Mouse (Mus musculus) gastrocnemius, adult 2 months (tissue): Measurements from ENCODE around the gene Mmp20. TPM values are rescaled to one million over a fixed set of nuclear protein-coding genes. Genes with fewer than 3 reads are reported as not detected.

ENCODE experiments used
- DNase-seq: peaks from one replicate; pipeline ENCODE4 v3.0.0; 2022
- H3K27ac ChIP-seq: fragments of 200-600 bp; 2 replicates; pipeline ENCODE4 v1.8.1; 2022; ENCODE audit warnings: mild to moderate bottlenecking
- H3K4me3 ChIP-seq: fragments of 200-600 bp; 2 replicates; pipeline ENCODE4 v1.8.1; 2022; ENCODE audit warnings: mild to moderate bottlenecking, moderate library complexity
- CTCF ChIP-seq: fragments of 200-600 bp; IDR thresholded peaks from 2 replicates; pipeline ENCODE4 v1.8.1; 2022; ENCODE audit warnings: antibody characterized with exemption, mild to moderate bottlenecking, moderate library complexity
- intact Hi-C: fragments of 180-260 bp; cut with DNase I; formaldehyde crosslinking; loops from one replicate; pipeline ENCODE4 v1.15.1; 2025
- total RNA-seq, 2 experiments: library from RNA; stranded (reverse); gene quantifications; 2 replicates each; pipeline ENCODE4 v1.2.3; 2021

Mmp20 gene
- total RNA-seq, 2 experiments from 2014 or later: not detected

- peak; percentile 78 for TF ChIP-seq CTCF
- H3K27ac ChIP-seq: no peak overlapping the region
- no peak overlapping the region for H3K4me3 ChIP-seq
- intact Hi-C loops: loop anchor here (1.0 to 10.0 kb wide), 4 partner anchors 143 to 491 kb away; no protein-coding TSS in a partner anchor
- no peak for DNase-seq
These were observed 86.3 kb downstream of the Mmp20 start for GRCm38 (mm10) chr9:7714062-7714907.

- DNase-seq: no peak
- H3K27ac ChIP-seq: no peak overlapping the region
- TF ChIP-seq CTCF: no peak
- intact Hi-C loops: loop anchor here (1.0 to 10.0 kb wide), 4 partner anchors 142 to 490 kb away; no protein-coding TSS in a partner anchor
- H3K4me3 ChIP-seq: no peak overlapping the region
These were observed 86.8 kb downstream of the Mmp20 start for GRCm38 (mm10) chr9:7714908-7715175.

GRCm38 (mm10) chr9:7721543-7721942 is 93.5 kb downstream of the Mmp20 start:
- DNase-seq: no peak
- H3K4me3 ChIP-seq: no peak overlapping the region
- TF ChIP-seq CTCF: no peak
- intact Hi-C loops: no loop called here
- H3K27ac ChIP-seq: no peak overlapping the region

Other genes starting within 250 kb of the Mmp20 start
- not detected for gene Mmp1b, start 240.2 kb upstream of the Mmp20 start, total RNA-seq
- under 1 TPM in 1 of 2 experiments, not detected in 1; 0.20 TPM for gene Mmp3, start 182.4 kb upstream of the Mmp20 start, total RNA-seq
- not detected for gene Mmp10, start 125.9 kb upstream of the Mmp20 start, total RNA-seq
- gene Mmp8, start 69.8 kb upstream of the Mmp20 start, total RNA-seq: not detected
- under 1 TPM in 1 of 2 experiments, not detected in 1; 0.20 TPM for gene Mmp27, start 56.8 kb upstream of the Mmp20 start, total RNA-seq
- not detected for gene Mmp7, start 63.9 kb downstream of the Mmp20 start, total RNA-seq
- gene Tmem123, start 135.8 kb downstream of the Mmp20 start, total RNA-seq: 10 to 100 TPM; 21.7 to 25.5 TPM
- gene Birc2, start 208.8 kb downstream of the Mmp20 start, total RNA-seq: 10 to 100 TPM; 21.9 to 22.0 TPM
- 1 to 10 TPM; 6.0 to 8.8 TPM for gene Birc3, start 245.0 kb downstream of the Mmp20 start, total RNA-seq